Mouse (Mus musculus): ENCODE results near the gene Pamr1.

Pamr1 gene

GRCm38 (mm10) chr2:102549611-102550266, at the start of gene Pamr1:
Gene Pamr1 (plus strand): TSS chr2:102550012.
- peak; percentile 32 for DNase-seq

- no peak for DNase-seq
Observed at GRCm38 (mm10) chr2:102507633-102508032, 42.2 kb upstream of the Pamr1 start.

GRCm38 (mm10) chr2:102508154-102508553, 41.7 kb upstream of the Pamr1 start:
- DNase-seq, result no peak

GRCm38 (mm10) chr2:102519956-102520355, 29.9 kb upstream of the Pamr1 start:
- no peak for DNase-seq

- no peak for DNase-seq
Observed at GRCm38 (mm10) chr2:102527563-102527962, 22.2 kb upstream of the Pamr1 start.

- DNase-seq, result no peak
Observed at GRCm38 (mm10) chr2:102533437-102533836, 16.4 kb upstream of the Pamr1 start.

GRCm38 (mm10) chr2:102536766-102537165, 13.0 kb upstream of the Pamr1 start:
- DNase-seq, result no peak

GRCm38 (mm10) chr2:102540438-102541230, 9.2 kb upstream of the Pamr1 start:
- no peak for DNase-seq

- peak; percentile 30 for DNase-seq
Observed at GRCm38 (mm10) chr2:102541404-102542125, 8.2 kb upstream of the Pamr1 start.

- DNase-seq, result no peak
Observed at GRCm38 (mm10) chr2:102543961-102544719, 5.7 kb upstream of the Pamr1 start.

- no peak for DNase-seq
Observed at GRCm38 (mm10) chr2:102550910-102551582, 1.2 kb downstream of the Pamr1 start.

GRCm38 (mm10) chr2:102551594-102551993, 1.8 kb downstream of the Pamr1 start:
- DNase-seq, result no peak

- DNase-seq, result peak; percentile 18
Observed at GRCm38 (mm10) chr2:102552095-102552537, 2.3 kb downstream of the Pamr1 start.

GRCm38 (mm10) chr2:102557085-102557484, 7.3 kb downstream of the Pamr1 start:
- no peak for DNase-seq

- peak; percentile 31 for DNase-seq
Observed at GRCm38 (mm10) chr2:102558965-102559364, 9.2 kb downstream of the Pamr1 start.

- no peak for DNase-seq
Observed at GRCm38 (mm10) chr2:102563848-102564247, 14.0 kb downstream of the Pamr1 start.

GRCm38 (mm10) chr2:102579248-102579647, 29.4 kb downstream of the Pamr1 start:
- no peak for DNase-seq

GRCm38 (mm10) chr2:102589977-102590376, 40.2 kb downstream of the Pamr1 start:
- peak; percentile 29 for DNase-seq

- DNase-seq, result no peak
Observed at GRCm38 (mm10) chr2:102594535-102594934, 44.7 kb downstream of the Pamr1 start.

GRCm38 (mm10) chr2:102595395-102596130, 45.8 kb downstream of the Pamr1 start:
- DNase-seq, result no peak

Measured in lung, postnatal 14 days (tissue).